Mouse (Mus musculus) cerebellum, adult 2 months (tissue): ENCODE measurements at regions not wholly inside any gene's neighbourhood (a gene's known extent, or its start where the extent isn't known, plus 50 kb on each side); places are given as distances from the start of the nearest gene placed in this dataset.

Experiments used
- CTCF ChIP-seq: fragments of 200-500 bp; IDR thresholded peaks from 2 replicates; pipeline ENCODE4 v1.5.1; 2011; ENCODE audit warnings: low read depth, mild to moderate bottlenecking, control low read depth, low read length, moderate library complexity, borderline replicate concordance; ENCODE audit not compliant: insufficient read depth
- POLR2A ChIP-seq: fragments of 200-500 bp; IDR thresholded peaks from 2 replicates; pipeline ENCODE4 v1.6.1; 2011; ENCODE audit warnings: low read length, control low read depth, borderline replicate concordance; ENCODE audit not compliant: insufficient read depth

DNA sequence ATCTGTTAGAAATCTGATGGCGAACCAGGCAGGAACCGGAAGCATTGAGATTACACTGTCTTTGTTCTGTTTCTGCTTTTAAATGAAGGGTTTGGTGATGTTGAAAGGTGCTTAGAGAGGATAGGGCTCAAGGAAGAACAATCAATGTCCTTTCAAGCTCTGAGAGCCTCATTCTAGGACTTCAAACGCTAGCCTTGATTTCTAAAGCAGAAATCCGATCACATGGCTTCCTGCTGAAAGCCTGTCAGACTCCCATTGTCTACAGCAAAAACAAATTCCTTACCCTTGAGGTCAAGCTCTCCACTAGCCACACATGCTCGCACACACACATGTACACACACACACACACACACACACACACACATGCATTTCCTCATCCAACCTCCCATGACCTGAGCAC is 215.3 kb upstream of the Zfp637 start:
- no peak for TF ChIP-seq CTCF
- no peak for TF ChIP-seq POLR2A
